Mouse (Mus musculus) MEL (cell line): ENCODE data around the gene Ccdc12. TPM values are rescaled to one million over a fixed set of nuclear protein-coding genes. Genes with fewer than 3 reads are reported as not detected.

Source experiments
- DNase-seq: peaks from one replicate; pipeline ENCODE4 v3.0.0; 2011; ENCODE audit warnings: low read depth, low spot score
- H3K27ac ChIP-seq: 2 replicates; pipeline ENCODE4 v1.5.1; 2012; ENCODE audit warnings: low read depth, mild to moderate bottlenecking, control low read depth, low read length, moderate library complexity; ENCODE audit not compliant: control insufficient read depth
- H3K27me3 ChIP-seq, 2 experiments: fragments of 150-350 bp in 1 of 2; sonication (generic) in 1 of 2; 2 replicates each; pipeline ENCODE4 v1.6.1; 2012; ENCODE audit warnings: low read length in 2 of 2, mild to moderate bottlenecking in 2 of 2, improper control_type of control experiment in 1 of 2, moderate library complexity in 1 of 2; ENCODE audit not compliant: insufficient read depth in 2 of 2, control insufficient read depth in 1 of 2
- H3K36me3 ChIP-seq, 2 experiments: 2 replicates each; pipeline ENCODE4 v1.6.1; 2012 to 2014; ENCODE audit warnings: low read length in 2 of 2, improper control_type of control experiment in 1 of 2, inconsistent platforms in 1 of 2, mild to moderate bottlenecking in 1 of 2; ENCODE audit not compliant: insufficient read depth in 2 of 2, control insufficient read depth in 1 of 2
- H3K4me1 ChIP-seq, 2 experiments: fragments of 150-350 bp in 1 of 2; sonication (generic) in 1 of 2; 2 replicates each; pipeline ENCODE4 v1.6.1; 2012; ENCODE audit warnings: low read length in 2 of 2, improper control_type of control experiment in 1 of 2, mild to moderate bottlenecking in 1 of 2; ENCODE audit not compliant: insufficient read depth in 2 of 2, control insufficient read depth in 1 of 2
- H3K4me3 ChIP-seq, 2 experiments: fragments of 150-350 bp in 1 of 2; sonication (generic) in 1 of 2; 2 replicates each; pipeline ENCODE4 v1.5.1; 2012; ENCODE audit warnings: low read depth in 2 of 2, low read length in 2 of 2, mild to moderate bottlenecking in 2 of 2, moderate library complexity in 2 of 2, control low read depth in 1 of 2, improper control_type of control experiment in 1 of 2; ENCODE audit not compliant: control insufficient read depth in 1 of 2, insufficient read depth in 1 of 2
- H3K79me2 ChIP-seq: 2 replicates; pipeline ENCODE4 v1.6.1; 2012; ENCODE audit warnings: mild to moderate bottlenecking, low read length, moderate library complexity; ENCODE audit not compliant: control insufficient read depth, poor library complexity, insufficient read depth
- H3K9ac ChIP-seq: 2 replicates; pipeline ENCODE4 v1.6.1; 2012; ENCODE audit warnings: low read depth, mild to moderate bottlenecking, control low read depth, low read length, moderate library complexity; ENCODE audit not compliant: control insufficient read depth, poor library complexity, severe bottlenecking
- H3K9me3 ChIP-seq: fragments of 150-350 bp; sonication (generic); replicated peaks from 2 replicates; pipeline ENCODE4 v1.6.1; 2012; ENCODE audit warnings: mild to moderate bottlenecking, low read length, improper control_type of control experiment, moderate library complexity; ENCODE audit not compliant: insufficient read depth
- BHLHE40 ChIP-seq: IDR thresholded peaks from 2 replicates; pipeline ENCODE4 v1.6.1; 2012; ENCODE audit warnings: low read depth, mild to moderate bottlenecking, inconsistent platforms, low read length, improper control_type of control experiment, borderline replicate concordance
- CHD1 ChIP-seq: IDR thresholded peaks from 2 replicates; pipeline ENCODE4 v1.6.1; 2012; ENCODE audit warnings: low read depth, mild to moderate bottlenecking, inconsistent platforms, low read length, improper control_type of control experiment
- CTCF ChIP-seq, 3 experiments: IDR thresholded peaks in 2 of 3; conservative IDR thresholded peaks in 1 of 3; 2 replicates each; pipeline ENCODE4 v1.5.1; 2011 to 2012; ENCODE audit warnings: low read length in 3 of 3, low read depth in 2 of 3, mild to moderate bottlenecking in 2 of 3, improper control_type of control experiment in 1 of 3, inconsistent platforms in 1 of 3, mixed read lengths in 1 of 3, moderate library complexity in 1 of 3; ENCODE audit not compliant: control insufficient read depth in 1 of 3, insufficient read depth in 1 of 3, poor library complexity in 1 of 3, severe bottlenecking in 1 of 3
- E2F4 ChIP-seq: IDR thresholded peaks from 2 replicates; pipeline ENCODE4 v1.6.1; 2011; ENCODE audit warnings: low read depth, low read length, improper control_type of control experiment, borderline replicate concordance
- EP300 ChIP-seq, 2 experiments: IDR thresholded peaks; 2 replicates each; pipeline ENCODE4 v1.6.1; 2011; ENCODE audit warnings: improper control_type of control experiment in 2 of 2, low read length in 2 of 2, low read depth in 1 of 2, mild to moderate bottlenecking in 1 of 2
- GABPA ChIP-seq: IDR thresholded peaks from 2 replicates; pipeline ENCODE4 v1.6.1; 2012; ENCODE audit warnings: low read depth, mild to moderate bottlenecking, inconsistent platforms, low read length, improper control_type of control experiment, moderate library complexity
- KAT2A ChIP-seq: conservative IDR thresholded peaks from 2 replicates; pipeline ENCODE4 v1.6.1; 2012; ENCODE audit warnings: low read depth, low read length, improper control_type of control experiment, inconsistent platforms
- MAZ ChIP-seq: IDR thresholded peaks from 2 replicates; pipeline ENCODE4 v1.6.1; 2012; ENCODE audit warnings: low read depth, mild to moderate bottlenecking, inconsistent platforms, low read length, improper control_type of control experiment
- MEF2A ChIP-seq: IDR thresholded peaks from 2 replicates; pipeline ENCODE4 v1.6.1; 2014; ENCODE audit warnings: low read depth, mild to moderate bottlenecking, inconsistent platforms, low read length, improper control_type of control experiment; ENCODE audit not compliant: poor library complexity, insufficient replicate concordance, severe bottlenecking; ENCODE audit errors: extremely low read depth
- MXI1 ChIP-seq: IDR thresholded peaks from 2 replicates; pipeline ENCODE4 v1.6.1; 2011; ENCODE audit warnings: mild to moderate bottlenecking, low read depth, low read length, improper control_type of control experiment
- MYB ChIP-seq: IDR thresholded peaks from 2 replicates; pipeline ENCODE4 v1.6.1; 2011; ENCODE audit warnings: mild to moderate bottlenecking, low read depth, low read length, improper control_type of control experiment
- POLR2A ChIP-seq, 2 experiments: IDR thresholded peaks; 2 replicates each; pipeline ENCODE4 v1.6.1; 2011 to 2012; ENCODE audit warnings: low read length in 2 of 2, mild to moderate bottlenecking in 2 of 2, control low read depth in 1 of 2, improper control_type of control experiment in 1 of 2, low read depth in 1 of 2, moderate library complexity in 1 of 2; ENCODE audit not compliant: control insufficient read depth in 1 of 2, insufficient read depth in 1 of 2, poor library complexity in 1 of 2
- RAD21 ChIP-seq: IDR thresholded peaks from 2 replicates; pipeline ENCODE4 v1.6.1; 2011; ENCODE audit warnings: mild to moderate bottlenecking, low read depth, low read length, improper control_type of control experiment
- RCOR1 ChIP-seq: IDR thresholded peaks from 2 replicates; pipeline ENCODE4 v1.6.1; 2012; ENCODE audit warnings: low read depth, mild to moderate bottlenecking, inconsistent platforms, low read length, improper control_type of control experiment
- SIN3A ChIP-seq: IDR thresholded peaks from 2 replicates; pipeline ENCODE4 v1.6.1; 2012; ENCODE audit warnings: low read length, improper control_type of control experiment, inconsistent platforms
- SMC3 ChIP-seq: IDR thresholded peaks from 2 replicates; pipeline ENCODE4 v1.6.1; 2011; ENCODE audit warnings: low read depth, low read length, improper control_type of control experiment
- TAL1 ChIP-seq: IDR thresholded peaks from 2 replicates; pipeline ENCODE4 v1.6.1; 2012; ENCODE audit warnings: mild to moderate bottlenecking, inconsistent platforms, low read length, moderate library complexity, mixed read lengths
- TBP ChIP-seq: IDR thresholded peaks from 2 replicates; pipeline ENCODE4 v1.8.0; 2011; ENCODE audit warnings: low read depth, low read length, improper control_type of control experiment
- TCF12 ChIP-seq: IDR thresholded peaks from 2 replicates; pipeline ENCODE4 v1.6.1; 2014; ENCODE audit warnings: low read depth, mild to moderate bottlenecking, inconsistent platforms, low read length, improper control_type of control experiment, moderate library complexity
- USF1 ChIP-seq: IDR thresholded peaks from 2 replicates; pipeline ENCODE4 v1.6.1; 2014; ENCODE audit warnings: low read depth, mild to moderate bottlenecking, inconsistent platforms, low read length, improper control_type of control experiment, moderate library complexity
- USF2 ChIP-seq, 2 experiments: IDR thresholded peaks; 2 replicates each; pipeline ENCODE4 v1.6.1; 2011 to 2012; ENCODE audit warnings: improper control_type of control experiment in 2 of 2, low read length in 2 of 2, borderline replicate concordance in 1 of 2, inconsistent platforms in 1 of 2, low read depth in 1 of 2, mild to moderate bottlenecking in 1 of 2; ENCODE audit not compliant: insufficient read depth in 1 of 2
- ZKSCAN1 ChIP-seq: IDR thresholded peaks from 2 replicates; pipeline ENCODE4 v1.6.1; 2012; ENCODE audit warnings: low read depth, mild to moderate bottlenecking, inconsistent platforms, low read length, improper control_type of control experiment, moderate library complexity
- polyA plus RNA-seq, 2 experiments: library from polyadenylated mRNA; stranded (reverse) in 1 of 2; unstranded in 1 of 2; fragments of >175 nt in 1 of 2; fragments of >200 nt in 1 of 2; gene quantifications; 2 replicates each; pipeline versions ENCODE4 v1.2.1 to v1.2.4; 2012; ENCODE audit warnings: low replicate concordance in 2 of 2, low read depth in 1 of 2; ENCODE audit not compliant: insufficient read length in 2 of 2, insufficient read depth in 1 of 2, missing spikeins in 1 of 2
- total RNA-seq: library from RNA; depleted of rRNA; stranded (reverse); fragments of 300-350 nt; gene quantifications from 2 replicates; pipeline ENCODE4 v1.2.3, GENCODE M21; 2012

Gene Ccdc12
- total and polyA plus RNA-seq, 3 experiments, result 112 to 129 TPM; not detected in 1

- Histone ChIP-seq H3K4me3 (no peak overlapping the region), H3K9me3 (no peaks in the 10 kb centered on the region), H3K79me2 (no peaks in the 10 kb centered on the region), H3K27ac (no peak overlapping the region), H3K27me3 (no peaks in the 10 kb centered on the region), H3K9ac (no peak overlapping the region), H3K4me1 (no peaks in the 10 kb centered on the region), H3K36me3 (no peaks in the 10 kb centered on the region)
- TF ChIP-seq USF1 (no peak), SIN3A (no peak), KAT2A (no peak), USF2 (IDR thresholded peaks at IDR 0.05; ENCODE audit: borderline replicate concordance in 1 of 2, insufficient read depth in 1 of 2, low read depth in 1 of 2, low read length in 2 of 2) (no peak), POLR2A (IDR thresholded peaks at IDR 0.05; ENCODE audit: control insufficient read depth in 1 of 2, insufficient read depth in 1 of 2, low read depth in 1 of 2, low read length in 2 of 2, poor library complexity in 1 of 2) (no peak), BHLHE40 (no peak), EP300 (IDR thresholded peaks at IDR 0.05; ENCODE audit: low read depth in 1 of 2, low read length in 2 of 2) (no peak), MXI1 (no peak), RCOR1 (no peak), CHD1 (no peak), MEF2A (no peak), MYB (no peak), GABPA (no peak)
- DNase-seq, result no peak
Measured at GRCm38 (mm10) chr9:110722060-110722459, 65.8 kb downstream of the Ccdc12 start.

DNA sequence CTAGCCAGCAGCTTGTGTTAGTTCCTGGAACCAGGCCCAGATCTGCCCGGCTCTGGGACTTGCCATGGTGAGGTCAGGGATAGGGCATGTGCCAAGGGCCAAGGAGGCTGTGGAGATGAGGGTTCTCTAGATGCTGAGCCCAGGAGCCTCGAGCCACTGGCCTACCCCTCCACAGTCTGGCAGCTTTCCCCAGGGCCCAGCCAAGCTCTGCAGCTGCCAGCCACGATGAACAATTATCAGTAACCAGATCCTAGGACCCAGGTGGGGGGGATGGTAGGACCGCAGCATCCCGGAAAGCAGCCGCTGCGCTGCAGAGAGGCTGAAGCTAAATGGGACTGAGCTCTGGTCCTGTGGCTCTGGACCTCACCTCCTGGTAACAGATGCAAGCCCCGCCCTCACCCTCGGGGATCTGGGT is 69.4 kb downstream of the Ccdc12 start:
- TF ChIP-seq GABPA, result no peak
- no peak for TF ChIP-seq TAL1
- no peak for TF ChIP-seq E2F4
- TF ChIP-seq CTCF (IDR thresholded peaks at IDR 0.05 in 2 of 3, conservative IDR thresholded peaks at IDR 0.05 in 1 of 3; ENCODE audit: control insufficient read depth in 1 of 3, insufficient read depth in 1 of 3, low read depth in 2 of 3, low read length in 3 of 3, poor library complexity in 1 of 3, severe bottlenecking in 1 of 3), result no peak
- no peak for TF ChIP-seq SMC3
- TF ChIP-seq MEF2A, result no peak
- TF ChIP-seq SIN3A, result no peak
- no peak for TF ChIP-seq ZKSCAN1
- no peak for TF ChIP-seq RAD21
- no peak for TF ChIP-seq MAZ
- no peak for TF ChIP-seq MYB
- no peak for TF ChIP-seq TBP
- TF ChIP-seq TCF12, result no peak
- Histone ChIP-seq H3K36me3 (no peaks in the 10 kb centered on the region), H3K27ac (no peak overlapping the region), H3K27me3 (no peaks in the 10 kb centered on the region), H3K4me1 (no peaks in the 10 kb centered on the region), H3K4me3 (no peak overlapping the region), H3K79me2 (no peaks in the 10 kb centered on the region), H3K9ac (no peak overlapping the region), H3K9me3 (no peaks in the 10 kb centered on the region)
- no peak for DNase-seq
